Mouse (Mus musculus) stomach, embryonic 15.5 days (tissue): ENCODE data around the gene Btg2. TPM values are rescaled to one million over a fixed set of nuclear protein-coding genes. Genes with fewer than 3 reads are reported as not detected.

ENCODE experiments used
- ATAC-seq: fragments of 200-750 bp; cut with Nextera tagmentation; 2 replicates; pipeline ENCODE4 v1.8.0; 2017; ENCODE audit warnings: low read depth, moderate number of reproducible peaks, moderate TSS enrichment; ENCODE audit not compliant: insufficient read depth, low FRiP score
- H3K27ac ChIP-seq: fragments of 300-500 bp; sonication (generic); 2 replicates; pipeline ENCODE4 v1.5.1; 2015; ENCODE audit warnings: mild to moderate bottlenecking, inconsistent platforms
- H3K27me3 ChIP-seq: fragments of 300-500 bp; sonication (generic); replicated peaks from 2 replicates; pipeline ENCODE4 v1.6.1; 2015; ENCODE audit warnings: inconsistent platforms
- H3K36me3 ChIP-seq: fragments of 300-500 bp; sonication (generic); 2 replicates; pipeline ENCODE4 v1.6.1; 2015; ENCODE audit warnings: inconsistent platforms
- H3K4me1 ChIP-seq: fragments of 300-500 bp; sonication (generic); 2 replicates; pipeline ENCODE4 v1.6.1; 2015; ENCODE audit warnings: inconsistent platforms
- H3K4me2 ChIP-seq: fragments of 300-500 bp; sonication (generic); 2 replicates; pipeline ENCODE4 v1.6.1; 2015; ENCODE audit warnings: mild to moderate bottlenecking, inconsistent platforms
- H3K4me3 ChIP-seq: fragments of 300-500 bp; sonication (generic); replicated peaks from 2 replicates; pipeline ENCODE4 v1.5.1; 2015; ENCODE audit warnings: inconsistent platforms
- H3K9ac ChIP-seq: fragments of 300-500 bp; sonication (generic); 2 replicates; pipeline ENCODE4 v1.6.1; 2015; ENCODE audit warnings: inconsistent platforms
- H3K9me3 ChIP-seq: fragments of 300-500 bp; sonication (generic); 2 replicates; pipeline ENCODE4 v1.6.1; 2016; ENCODE audit warnings: inconsistent platforms
- WGBS: fragments of 180-500 bp; shearing (Covaris S2); methylation state at CpG from one replicate; pipeline ENCODE4 v1.1.7; 2015; 5-methylcytosine and 5-hydroxymethylcytosine counted together
- polyA plus RNA-seq: library from polyadenylated mRNA; unstranded; fragments of >200 nt; fragmentation: Nextera tagmentation; extraction: Ambion mirVana; gene quantifications from 2 replicates; pipeline ENCODE4 v1.2.1, GENCODE M21; 2015

Btg2 gene
- polyA plus RNA-seq, 1 experiment from 2014 or later: 72.4 TPM

GRCm38 (mm10) chr1:134028161-134028846 lies 50.6 kb downstream of the Btg2 start:
- ATAC-seq: no peak
- no peak overlapping the region for H3K4me2 ChIP-seq

GRCm38 (mm10) chr1:134026741-134027140 lies 52.2 kb downstream of the Btg2 start:
- ATAC-seq: no peak
- 81% methylated on average over 9 of the region's 9 CpGs for WGBS
- Histone ChIP-seq H3K27ac (no peak overlapping the region), H3K9ac (no peak overlapping the region), H3K27me3 (no peaks in the 10 kb centered on the region), H3K9me3 (no peaks in the 10 kb centered on the region), H3K4me2 (no peak overlapping the region), H3K4me1 (no peaks in the 10 kb centered on the region), H3K36me3 (no peaks in the 10 kb centered on the region), H3K4me3 (no peak overlapping the region)

More at GRCm38 (mm10) chr1:134028161-134028846, 50.6 kb downstream of the Btg2 start:
- no peak overlapping the region for H3K9ac ChIP-seq
- WGBS: 60% methylated on average over 14 of the region's 14 CpGs
- H3K4me3 ChIP-seq: no peak overlapping the region
- no peaks in the 10 kb centered on the region for H3K4me1 ChIP-seq
- no peak overlapping the region for H3K27ac ChIP-seq
- H3K36me3 ChIP-seq: no peaks in the 10 kb centered on the region
- H3K9me3 ChIP-seq: no peaks in the 10 kb centered on the region
- H3K27me3 ChIP-seq: no peaks in the 10 kb centered on the region

- H3K4me1 ChIP-seq: no peaks in the 10 kb centered on the region
- no peaks in the 10 kb centered on the region for H3K36me3 ChIP-seq
- no peaks in the 10 kb centered on the region for H3K27me3 ChIP-seq
- H3K9me3 ChIP-seq: no peaks in the 10 kb centered on the region
- no peak overlapping the region for H3K27ac ChIP-seq
- H3K4me3 ChIP-seq: no peak overlapping the region
- ATAC-seq: no peak
- H3K9ac ChIP-seq: no peak overlapping the region
- 68% methylated on average over 5 of the region's 5 CpGs for WGBS
- H3K4me2 ChIP-seq: no peak overlapping the region
These were observed 52.9 kb downstream of the Btg2 start for GRCm38 (mm10) chr1:134025975-134026374.

Other genes with a start within 250 kb of the Btg2 start
- gene Optc, start 171.1 kb downstream of the Btg2 start, polyA plus RNA-seq: 1.7 and 1.8 TPM in 2 replicates
- 2.2 and 2.4 TPM in 2 replicates for gene Prelp, start 157.7 kb downstream of the Btg2 start, polyA plus RNA-seq
- 9.0 and 11.1 TPM in 2 replicates for gene Fmod, start 41.9 kb downstream of the Btg2 start, polyA plus RNA-seq
- 0.70 and 1.1 TPM in 2 replicates for gene Chit1, start 32.1 kb upstream of the Btg2 start, polyA plus RNA-seq
- 2.6 and 2.9 TPM in 2 replicates for gene Chil1, start 103.1 kb upstream of the Btg2 start, polyA plus RNA-seq
- gene Mybph, start 114.3 kb upstream of the Btg2 start, polyA plus RNA-seq: 0.30 and 1.3 TPM in 2 replicates
- gene Adora1, start 156.3 kb upstream of the Btg2 start, polyA plus RNA-seq: 11.8 and 13.8 TPM in 2 replicates
- gene Myog, start 210.9 kb upstream of the Btg2 start, polyA plus RNA-seq: 1.3 and 4.3 TPM in 2 replicates